23 mouse cellular contexts compared by ENCODE assay signal in genomic region chr12:36291346-36291745, GRCm38 (mm10). TPM values are rescaled to one million over a fixed set of nuclear protein-coding genes. Genes with fewer than 3 reads are reported as not detected.
"Had no signal": no experiment of that assay in that cellular context is flagged by ENCODE, and none has a peak within 500 bp of the region (broad histone marks: within the 10 kb centered on the region; RNA-seq: fewer than 3 reads in every experiment).

No protein-coding gene starts in this region.

- DNase-seq: lung, adult 18-20 months; lung, embryonic 14.5 days; lung, postnatal 10 days; lung, postnatal 4 days; midbrain, embryonic 14.5 days; right cerebral cortex, postnatal 14 days; thymus, adult 2 months; thymus, postnatal 25 days; thymus, postnatal 4 days had no signal

- H3K4me2 ChIP-seq: lung, embryonic 14.5 days; midbrain, embryonic 12.5 days; neural tube, embryonic 13.5 days; neural tube, embryonic 15.5 days; stomach, embryonic 15.5 days had no signal

- H3K4me1 ChIP-seq: midbrain, embryonic 10.5 days; midbrain, embryonic 12.5 days; neural tube, embryonic 13.5 days; neural tube, embryonic 15.5 days; stomach, embryonic 15.5 days had no signal

- H3K27me3 ChIP-seq: midbrain, embryonic 12.5 days; neural tube, embryonic 13.5 days; neural tube, embryonic 15.5 days; stomach, embryonic 15.5 days had no signal

- H3K9me3 ChIP-seq: midbrain, embryonic 10.5 days; midbrain, embryonic 12.5 days; neural tube, embryonic 13.5 days; neural tube, embryonic 15.5 days; stomach, embryonic 15.5 days had no signal

- H3K36me3 ChIP-seq: midbrain, embryonic 10.5 days; midbrain, embryonic 12.5 days; neural tube, embryonic 13.5 days; neural tube, embryonic 15.5 days; stomach, embryonic 15.5 days had no signal

- H3K9ac ChIP-seq: lung, embryonic 14.5 days; midbrain, embryonic 12.5 days; neural tube, embryonic 13.5 days; neural tube, embryonic 15.5 days; stomach, embryonic 15.5 days had no signal

- ATAC-seq: midbrain, embryonic 16.5 days had no signal

- H3K27ac ChIP-seq: midbrain, embryonic 10.5 days; midbrain, embryonic 12.5 days; neural tube, embryonic 13.5 days; neural tube, embryonic 15.5 days; stomach, embryonic 15.5 days; stomach, postnatal 0 days had no signal

- H3K4me3 ChIP-seq: midbrain, embryonic 10.5 days; midbrain, embryonic 12.5 days; myocyte; neural tube, embryonic 13.5 days; neural tube, embryonic 15.5 days; stomach, embryonic 15.5 days had no signal

RNA-seq across cellular contexts. Expression of gene Sostdc1, which starts 22.6 kb away (rescaled TPM):
- total RNA-seq: megakaryocyte, adult 5-6 weeks; megakaryocyte-erythroid progenitor cell, adult 5-6 weeks had no signal
- polyA plus RNA-seq: myocyte had no signal

RNA-seq across cellular contexts. Expression of gene Lrrc72, which starts 38.1 kb away (rescaled TPM):
- total RNA-seq: megakaryocyte-erythroid progenitor cell, adult 5-6 weeks had no signal
- polyA plus RNA-seq: lung, embryonic 14.5 days; lung, embryonic 16.5 days; midbrain, embryonic 10.5 days; midbrain, embryonic 12.5 days; midbrain, embryonic 14.5 days; neural tube, embryonic 11.5 days; neural tube, embryonic 13.5 days; neural tube, embryonic 15.5 days; spleen, adult 2 months; stomach, embryonic 15.5 days; stomach, postnatal 0 days; thymus, adult 2 months; urinary bladder, adult 2 months had no signal
